Mouse (Mus musculus): ENCODE measurements around the gene Tnip2. TPM values are rescaled to one million over a fixed set of nuclear protein-coding genes. Genes with fewer than 3 reads are reported as not detected.

Gene Tnip2
- polyA plus RNA-seq, 1 experiment from 2014 or later: 12.0 TPM

GRCm38 (mm10) chr5:34488741-34489417 lies 24.9 kb downstream of the Tnip2 start:
- Histone ChIP-seq H3K27ac (no peak overlapping the region), H3K4me1 (no peaks in the 10 kb centered on the region), H3K27me3 (no peaks in the 10 kb centered on the region), H3K9ac (no peak overlapping the region), H3K4me3 (no peak overlapping the region), H3K9me3 (no peaks in the 10 kb centered on the region), H3K36me3 (peaks cover 30% of the 10 kb centered on the region), H3K4me2 (replicated peaks) (no peak overlapping the region)
- 82% methylated on average over 6 of the region's 6 CpGs for WGBS
- no peak for ATAC-seq (ENCODE audit: insufficient number of reproducible peaks, insufficient read depth, low FRiP score, low TSS enrichment)

- 80% methylated on average over 6 of the region's 6 CpGs for WGBS
- Histone ChIP-seq H3K27ac (no peak overlapping the region), H3K27me3 (no peaks in the 10 kb centered on the region), H3K9me3 (no peaks in the 10 kb centered on the region), H3K4me2 (replicated peaks) (no peak overlapping the region), H3K36me3 (peaks cover 33% of the 10 kb centered on the region), H3K4me1 (no peaks in the 10 kb centered on the region), H3K4me3 (no peak overlapping the region), H3K9ac (no peak overlapping the region)
- ATAC-seq (ENCODE audit: insufficient number of reproducible peaks, insufficient read depth, low FRiP score, low TSS enrichment): no peak
Observed at GRCm38 (mm10) chr5:34487320-34488090, 26.3 kb downstream of the Tnip2 start.

GRCm38 (mm10) chr5:34485731-34486130 lies 28.1 kb downstream of the Tnip2 start:
- H3K4me1 ChIP-seq: no peaks in the 10 kb centered on the region
- ATAC-seq (ENCODE audit: insufficient number of reproducible peaks, insufficient read depth, low FRiP score, low TSS enrichment): no peak
- H3K4me2 ChIP-seq (replicated peaks): no peak overlapping the region
- 94% methylated on average over 15 of the region's 15 CpGs for WGBS
- H3K27me3 ChIP-seq: no peaks in the 10 kb centered on the region
- no peaks in the 10 kb centered on the region for H3K9me3 ChIP-seq
- no peak overlapping the region for H3K9ac ChIP-seq
- no peak overlapping the region for H3K4me3 ChIP-seq
- H3K36me3 ChIP-seq: peaks cover 48% of the 10 kb centered on the region
- H3K27ac ChIP-seq: no peak overlapping the region

GRCm38 (mm10) chr5:34480926-34481325 lies 32.9 kb downstream of the Tnip2 start:
- Histone ChIP-seq H3K27ac (no peak overlapping the region), H3K4me2 (replicated peaks) (no peak overlapping the region), H3K4me3 (no peak overlapping the region), H3K4me1 (no peaks in the 10 kb centered on the region), H3K9ac (no peak overlapping the region), H3K9me3 (no peaks in the 10 kb centered on the region), H3K27me3 (no peaks in the 10 kb centered on the region), H3K36me3 (peaks cover 71% of the 10 kb centered on the region)
- WGBS: 84% methylated on average over 3 of the region's 3 CpGs
- ATAC-seq (ENCODE audit: insufficient number of reproducible peaks, insufficient read depth, low FRiP score, low TSS enrichment): no peak

GRCm38 (mm10) chr5:34468039-34468775 lies 45.6 kb downstream of the Tnip2 start:
- Histone ChIP-seq H3K27ac (no peak overlapping the region), H3K4me3 (no peak overlapping the region), H3K9ac (no peak overlapping the region), H3K27me3 (no peaks in the 10 kb centered on the region), H3K36me3 (peaks cover 61% of the 10 kb centered on the region), H3K4me1 (no peaks in the 10 kb centered on the region), H3K9me3 (no peaks in the 10 kb centered on the region), H3K4me2 (replicated peaks) (no peak overlapping the region)
- ATAC-seq (ENCODE audit: insufficient number of reproducible peaks, insufficient read depth, low FRiP score, low TSS enrichment): no peak
- WGBS: 96% methylated on average over 2 of the region's 2 CpGs

GRCm38 (mm10) chr5:34466648-34467047 lies 47.1 kb downstream of the Tnip2 start:
- WGBS: 91% methylated on average over 2 of the region's 2 CpGs
- Histone ChIP-seq H3K4me2 (replicated peaks) (no peak overlapping the region), H3K27me3 (no peaks in the 10 kb centered on the region)

GRCm38 (mm10) chr5:34466079-34466478 lies 47.7 kb downstream of the Tnip2 start:
- no peak overlapping the region for H3K9ac ChIP-seq
- H3K4me3 ChIP-seq: no peak overlapping the region
- no peaks in the 10 kb centered on the region for H3K4me1 ChIP-seq
- WGBS: 100% methylated on average over 1 of the region's 1 CpGs
- H3K9me3 ChIP-seq: no peaks in the 10 kb centered on the region
- H3K36me3 ChIP-seq: peaks cover 74% of the 10 kb centered on the region
- H3K27me3 ChIP-seq: no peaks in the 10 kb centered on the region
- no peak overlapping the region for H3K4me2 ChIP-seq (replicated peaks)
- no peak for ATAC-seq (ENCODE audit: insufficient number of reproducible peaks, insufficient read depth, low FRiP score, low TSS enrichment)
- no peak overlapping the region for H3K27ac ChIP-seq

More at GRCm38 (mm10) chr5:34466648-34467047, 47.1 kb downstream of the Tnip2 start:
- no peak overlapping the region for H3K4me3 ChIP-seq
- no peak overlapping the region for H3K27ac ChIP-seq
- H3K9me3 ChIP-seq: no peaks in the 10 kb centered on the region
- no peaks in the 10 kb centered on the region for H3K4me1 ChIP-seq
- no peak for ATAC-seq (ENCODE audit: insufficient number of reproducible peaks, insufficient read depth, low FRiP score, low TSS enrichment)
- peaks cover 69% of the 10 kb centered on the region for H3K36me3 ChIP-seq
- no peak overlapping the region for H3K9ac ChIP-seq

- Histone ChIP-seq H3K9me3 (no peaks in the 10 kb centered on the region), H3K27ac (no peak overlapping the region), H3K36me3 (peaks cover 90% of the 10 kb centered on the region), H3K4me3 (no peak overlapping the region), H3K27me3 (no peaks in the 10 kb centered on the region), H3K4me2 (replicated peaks) (no peak overlapping the region), H3K4me1 (no peaks in the 10 kb centered on the region), H3K9ac (no peak overlapping the region)
- no peak for ATAC-seq (ENCODE audit: insufficient number of reproducible peaks, insufficient read depth, low FRiP score, low TSS enrichment)
- WGBS: 94% methylated on average over 6 of the region's 6 CpGs
Observed at GRCm38 (mm10) chr5:34461841-34462240, 52.0 kb downstream of the Tnip2 start.

GRCm38 (mm10) chr5:34461294-34461693 lies 52.5 kb downstream of the Tnip2 start:
- peaks cover 84% of the 10 kb centered on the region for H3K36me3 ChIP-seq
- no peak for ATAC-seq (ENCODE audit: insufficient number of reproducible peaks, insufficient read depth, low FRiP score, low TSS enrichment)
- H3K27ac ChIP-seq: no peak overlapping the region
- H3K27me3 ChIP-seq: no peaks in the 10 kb centered on the region
- WGBS: 98% methylated on average over 4 of the region's 4 CpGs
- no peak overlapping the region for H3K4me2 ChIP-seq (replicated peaks)
- no peak overlapping the region for H3K9ac ChIP-seq
- no peaks in the 10 kb centered on the region for H3K4me1 ChIP-seq
- no peak overlapping the region for H3K4me3 ChIP-seq
- H3K9me3 ChIP-seq: no peaks in the 10 kb centered on the region

GRCm38 (mm10) chr5:34458994-34459393 lies 54.8 kb downstream of the Tnip2 start:
- no peaks in the 10 kb centered on the region for H3K4me1 ChIP-seq
- no peak overlapping the region for H3K27ac ChIP-seq
- no peak overlapping the region for H3K9ac ChIP-seq
- no peaks in the 10 kb centered on the region for H3K27me3 ChIP-seq
- H3K4me2 ChIP-seq (replicated peaks): no peak overlapping the region
- no peak overlapping the region for H3K4me3 ChIP-seq
- 84% methylated on average over 1 of the region's 1 CpGs for WGBS
- H3K36me3 ChIP-seq: peaks cover 71% of the 10 kb centered on the region
- no peak for ATAC-seq (ENCODE audit: insufficient number of reproducible peaks, insufficient read depth, low FRiP score, low TSS enrichment)
- no peaks in the 10 kb centered on the region for H3K9me3 ChIP-seq

- Histone ChIP-seq H3K4me3 (no peak overlapping the region), H3K36me3 (peaks cover 69% of the 10 kb centered on the region), H3K9me3 (no peaks in the 10 kb centered on the region), H3K27ac (no peak overlapping the region), H3K4me2 (replicated peaks) (no peak overlapping the region), H3K9ac (no peak overlapping the region), H3K27me3 (no peaks in the 10 kb centered on the region), H3K4me1 (no peaks in the 10 kb centered on the region)
- ATAC-seq (ENCODE audit: insufficient number of reproducible peaks, insufficient read depth, low FRiP score, low TSS enrichment): no peak
- 88% methylated on average over 9 of the region's 9 CpGs for WGBS
Observed at GRCm38 (mm10) chr5:34446207-34446606, 67.6 kb downstream of the Tnip2 start.

All from embryonic facial prominence, embryonic 12.5 days (tissue).